Mouse (Mus musculus): Measurements from ENCODE around the gene Col1a1.

DNA sequence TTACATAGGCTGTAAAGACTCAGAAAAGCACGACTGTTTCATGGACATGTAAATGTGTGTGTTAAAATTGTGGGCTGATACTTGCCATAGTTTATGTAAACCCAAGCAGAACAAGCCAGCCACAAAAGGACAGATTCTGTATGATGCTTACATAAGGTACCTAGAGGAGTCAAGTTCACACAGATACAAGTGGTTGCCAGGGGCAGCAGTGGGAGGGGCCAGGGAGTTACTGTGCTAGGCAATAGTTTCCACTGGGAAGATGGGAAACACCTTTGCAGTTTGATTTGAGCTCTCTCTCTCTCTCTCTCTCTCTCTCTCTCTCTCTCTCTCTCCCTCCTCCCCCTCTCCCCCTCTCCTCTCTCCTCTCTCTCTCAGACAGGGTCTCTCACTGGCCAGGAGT lies 49.1 kb downstream of the Col1a1 start:
- TF ChIP-seq POLR2A (IDR thresholded peaks at IDR 0.05; ENCODE audit: control insufficient read depth, extremely low read depth, insufficient read depth, low read length, poor library complexity) (no peak), CTCF (IDR thresholded peaks at IDR 0.05; ENCODE audit: borderline replicate concordance, control insufficient read depth, extremely low read depth, insufficient read depth, low read length, poor library complexity) (no peak)

Data from thymus, adult 2 months (tissue).